Mouse (Mus musculus): ENCODE measurements at regions not wholly inside any gene's neighbourhood (a gene's known extent, or its start where the extent isn't known, plus 50 kb on each side); places are given as distances from the start of the nearest gene placed in this dataset.
A peak's percentile ranks its signal among the peaks of the same experiment; 100 is the strongest.

DNA sequence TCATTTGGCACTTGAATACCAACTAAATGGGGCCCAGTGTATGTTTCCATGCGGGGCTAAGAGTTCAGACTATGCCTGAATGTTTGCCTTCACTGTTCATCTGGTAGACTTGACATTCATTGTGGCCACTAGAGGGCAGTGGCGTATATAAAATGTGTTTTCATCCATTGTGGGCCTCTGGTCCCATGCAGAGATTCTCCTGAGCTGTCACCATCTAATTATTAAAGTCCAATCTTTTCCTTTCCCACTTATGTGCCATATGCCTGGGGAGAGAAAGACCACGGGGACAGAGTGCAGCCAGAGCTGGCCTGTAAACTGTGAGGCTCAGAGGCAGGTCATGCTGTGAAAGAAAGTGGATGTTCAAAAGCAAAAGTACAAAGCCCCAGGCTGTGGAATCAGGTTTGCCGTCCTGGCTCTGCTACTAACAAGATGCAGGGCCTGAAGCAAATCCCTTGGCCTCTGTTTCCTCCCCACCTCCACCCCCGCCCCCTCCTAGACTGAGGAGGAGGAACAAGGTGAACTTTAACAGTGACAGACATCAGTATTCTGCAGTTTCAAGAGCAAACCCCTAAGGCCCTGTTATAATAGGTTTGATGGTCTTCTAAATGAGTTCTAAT is 73.5 kb downstream of the Ier5 start:
- TF ChIP-seq CTCF (IDR thresholded peaks at IDR 0.05; ENCODE audit: low read depth, low read length) (0 out of 2 replicates have a peak, but pooled peaks have one; percentile 10), POLR2A (IDR thresholded peaks at IDR 0.05; ENCODE audit: extremely low read depth, insufficient read depth, low read length) (no peak)

Data from liver, adult 2 months (tissue).